Mouse (Mus musculus) cerebellum, adult 18-20 months (tissue): ENCODE data around the gene Acd.

Experiments
- DNase-seq, 2 experiments: peaks; one replicate each; pipeline ENCODE4 v3.0.0; 2021

Gene Acd

DNA sequence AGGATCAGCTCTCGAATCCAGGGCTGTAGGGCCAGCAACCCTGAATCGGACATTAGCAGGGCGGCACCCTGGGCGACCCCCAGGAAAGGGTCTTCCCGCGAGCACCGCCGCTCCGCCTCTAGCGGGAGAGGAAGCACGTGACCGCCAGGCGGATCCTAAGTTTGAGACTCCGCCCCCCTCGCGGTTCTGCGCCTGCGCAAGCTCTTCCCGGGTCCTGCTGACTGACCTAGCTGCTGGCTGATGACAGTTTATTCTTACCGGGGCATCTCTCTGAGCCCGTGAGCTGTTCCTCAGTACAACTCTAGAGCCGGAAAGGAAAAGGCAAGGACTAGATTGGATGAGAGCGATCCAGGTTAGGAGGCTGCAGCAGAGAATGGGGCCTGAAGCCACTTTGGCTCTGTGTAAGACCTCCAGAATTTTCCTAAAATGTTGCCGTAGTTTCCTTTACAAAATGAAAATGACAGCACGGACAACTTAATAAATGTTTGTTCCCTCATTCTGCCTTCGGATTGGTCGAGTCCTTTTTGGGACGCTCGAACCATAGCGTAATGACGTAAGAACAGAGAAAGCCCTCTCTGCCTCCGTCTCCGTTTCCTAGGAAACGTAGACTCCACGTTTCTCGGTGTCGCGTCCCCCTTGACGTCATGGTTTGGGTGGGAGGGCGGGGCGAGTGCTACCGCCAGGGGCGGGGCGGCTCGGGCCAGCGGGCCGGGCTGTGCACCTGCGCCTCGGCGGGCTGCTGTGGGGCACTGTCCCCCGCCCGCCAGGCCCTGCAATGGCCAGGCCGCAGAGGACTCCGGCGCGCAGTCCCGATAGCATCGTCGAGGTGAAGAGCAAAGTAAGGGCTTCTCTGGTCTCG is at the start of gene Acd, which contains the start of gene Pard6a:
Gene Acd, minus strand, starts transcription at position 137 of the 859 bp plus-strand sequence.
Gene Pard6a, plus strand, starts transcription at position 183 of the 859 bp plus-strand sequence.
- peak; percentile 95 to 97 for DNase-seq

- DNase-seq: peak; percentile 63 to 67
Observed at GRCm38 (mm10) chr8:105750606-105751005, 49.7 kb upstream of the Acd start.

DNA sequence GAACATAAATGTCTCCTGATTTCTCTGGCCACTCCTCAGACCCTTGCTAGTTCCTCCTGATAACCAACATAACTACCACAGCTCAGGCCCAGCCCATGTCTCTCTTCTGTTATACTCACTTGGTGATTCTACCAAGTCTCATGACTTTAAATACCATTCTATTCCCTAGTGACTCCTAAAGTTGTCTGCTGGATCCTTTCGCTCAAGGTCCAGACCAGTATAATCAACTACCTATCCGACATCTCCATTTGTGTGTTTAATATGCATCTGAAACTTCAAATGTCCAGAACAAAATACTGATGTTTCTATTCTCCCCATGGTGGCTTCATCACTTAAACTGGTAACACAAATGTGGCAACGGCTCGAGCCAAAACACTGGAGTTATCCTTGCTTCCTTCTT is 42.4 kb upstream of the Acd start:
- no peak for DNase-seq

GRCm38 (mm10) chr8:105739216-105739615 is 38.3 kb upstream of the Acd start:
- DNase-seq: peak in 1 of 2 experiments; percentile 12

DNA sequence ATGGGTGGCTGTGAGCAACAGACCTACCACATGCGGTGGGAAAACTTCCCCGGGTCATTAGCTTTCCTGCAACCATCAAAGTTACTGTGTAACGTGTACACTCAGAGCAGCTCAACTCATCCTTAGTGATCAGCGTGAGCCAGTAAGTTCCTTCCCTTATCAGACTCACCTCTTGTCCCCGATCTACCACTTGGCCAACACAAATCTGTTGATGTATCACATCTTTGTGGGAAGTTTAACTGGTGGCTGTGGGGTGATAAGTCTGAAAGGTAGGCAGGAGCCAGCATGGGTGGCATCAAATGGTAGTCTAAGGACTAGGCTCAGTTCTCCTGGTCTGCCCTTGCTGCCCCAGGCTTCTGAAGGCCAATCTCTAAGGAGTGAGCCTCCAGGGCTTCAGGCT is 31.3 kb upstream of the Acd start:
- no peak for DNase-seq

- DNase-seq: no peak
Observed at GRCm38 (mm10) chr8:105727397-105728124, 26.7 kb upstream of the Acd start.

DNA sequence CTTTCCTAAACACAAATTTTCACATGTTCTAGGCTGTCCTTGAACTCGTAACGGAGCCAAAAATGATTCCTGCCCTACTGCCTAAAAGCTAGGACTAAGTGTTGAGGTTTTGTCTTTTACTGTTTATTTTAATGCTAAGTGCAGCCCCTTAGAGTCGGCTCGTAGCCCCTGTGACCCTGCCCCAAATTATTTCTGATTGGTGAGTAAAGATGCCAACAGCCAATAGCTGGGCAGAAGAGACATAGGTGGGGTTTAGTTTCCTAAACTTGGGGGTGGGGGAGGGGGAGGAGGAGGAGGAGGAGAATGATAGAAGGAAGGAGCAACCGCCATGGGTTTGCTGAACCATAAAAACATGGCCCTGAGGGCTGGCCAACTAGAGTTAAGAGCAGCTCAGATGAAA is 24.8 kb upstream of the Acd start:
- DNase-seq: no peak

- DNase-seq: no peak
Observed at GRCm38 (mm10) chr8:105722861-105723260, 22.0 kb upstream of the Acd start.

GRCm38 (mm10) chr8:105719637-105720036 is 18.7 kb upstream of the Acd start:
- DNase-seq: no peak

GRCm38 (mm10) chr8:105716302-105716945 is 15.5 kb upstream of the Acd start:
- DNase-seq: no peak

DNA sequence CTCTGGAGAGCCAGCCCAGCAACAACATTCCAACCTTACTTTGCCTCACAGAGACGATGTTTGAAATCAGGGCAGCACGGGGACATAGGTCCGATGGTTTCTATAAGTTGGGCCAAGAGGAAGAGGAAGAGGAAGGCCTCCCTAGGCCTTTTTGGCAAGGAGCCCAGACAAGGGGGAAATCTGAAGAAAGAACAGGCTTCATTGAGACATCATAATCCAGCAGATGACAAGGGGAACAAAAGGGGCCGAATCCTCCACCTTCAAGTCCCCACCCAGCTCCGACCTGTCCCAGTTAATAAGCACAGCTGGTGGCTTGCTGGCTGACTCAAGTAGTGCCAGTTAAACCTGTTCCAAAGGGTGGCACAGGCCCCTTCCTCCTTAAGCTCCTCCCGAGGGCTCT is 14.1 kb upstream of the Acd start:
- no peak for DNase-seq

DNA sequence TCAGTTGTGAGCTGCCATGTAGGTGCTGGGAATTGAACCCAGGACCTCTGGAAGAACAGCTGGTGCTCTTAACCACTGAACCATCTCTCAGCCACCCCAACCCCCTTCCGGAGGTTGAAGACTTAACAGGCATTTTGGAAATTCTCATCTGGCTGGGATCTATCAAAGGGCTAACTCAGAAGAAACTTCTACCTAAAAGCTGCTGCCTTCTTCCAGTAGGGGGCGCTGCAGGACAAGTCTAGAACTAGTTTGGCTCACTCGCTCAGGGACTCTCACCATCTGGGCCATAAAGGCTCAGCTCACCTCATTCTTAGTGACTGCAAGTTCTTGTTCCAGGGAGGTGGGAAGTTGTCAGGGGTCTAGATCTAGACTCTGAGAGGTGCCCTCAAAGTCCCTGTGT is 13.2 kb upstream of the Acd start:
- DNase-seq: peak; percentile 87 to 91

- DNase-seq: no peak
Observed at GRCm38 (mm10) chr8:105712286-105712685, 11.4 kb upstream of the Acd start.

DNA sequence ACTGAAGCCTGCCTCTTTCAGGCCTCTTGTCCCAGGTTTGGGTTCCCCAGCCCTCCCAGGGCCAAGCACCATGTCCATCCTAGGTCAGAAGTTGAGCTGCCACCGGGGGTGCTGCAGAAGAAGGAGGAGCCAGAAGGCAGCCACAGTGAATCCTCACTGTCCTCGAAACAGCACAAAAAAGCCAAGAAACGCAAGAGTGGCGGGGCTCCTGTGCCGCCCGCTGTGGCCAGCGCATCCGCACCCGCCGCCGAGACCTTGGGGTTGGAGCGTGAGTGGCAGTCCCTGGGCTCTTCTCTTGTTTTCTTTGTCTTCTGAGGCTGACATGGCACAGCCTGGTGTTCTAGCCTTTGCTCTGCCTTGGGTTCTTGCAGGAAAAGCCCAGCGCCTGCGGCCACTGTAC is 8.4 kb upstream of the Acd start:
- DNase-seq: peak in 1 of 2 experiments; percentile 17

- peak in 1 of 2 experiments; percentile 29 for DNase-seq
Observed at GRCm38 (mm10) chr8:105708675-105709074, 7.8 kb upstream of the Acd start.

DNA sequence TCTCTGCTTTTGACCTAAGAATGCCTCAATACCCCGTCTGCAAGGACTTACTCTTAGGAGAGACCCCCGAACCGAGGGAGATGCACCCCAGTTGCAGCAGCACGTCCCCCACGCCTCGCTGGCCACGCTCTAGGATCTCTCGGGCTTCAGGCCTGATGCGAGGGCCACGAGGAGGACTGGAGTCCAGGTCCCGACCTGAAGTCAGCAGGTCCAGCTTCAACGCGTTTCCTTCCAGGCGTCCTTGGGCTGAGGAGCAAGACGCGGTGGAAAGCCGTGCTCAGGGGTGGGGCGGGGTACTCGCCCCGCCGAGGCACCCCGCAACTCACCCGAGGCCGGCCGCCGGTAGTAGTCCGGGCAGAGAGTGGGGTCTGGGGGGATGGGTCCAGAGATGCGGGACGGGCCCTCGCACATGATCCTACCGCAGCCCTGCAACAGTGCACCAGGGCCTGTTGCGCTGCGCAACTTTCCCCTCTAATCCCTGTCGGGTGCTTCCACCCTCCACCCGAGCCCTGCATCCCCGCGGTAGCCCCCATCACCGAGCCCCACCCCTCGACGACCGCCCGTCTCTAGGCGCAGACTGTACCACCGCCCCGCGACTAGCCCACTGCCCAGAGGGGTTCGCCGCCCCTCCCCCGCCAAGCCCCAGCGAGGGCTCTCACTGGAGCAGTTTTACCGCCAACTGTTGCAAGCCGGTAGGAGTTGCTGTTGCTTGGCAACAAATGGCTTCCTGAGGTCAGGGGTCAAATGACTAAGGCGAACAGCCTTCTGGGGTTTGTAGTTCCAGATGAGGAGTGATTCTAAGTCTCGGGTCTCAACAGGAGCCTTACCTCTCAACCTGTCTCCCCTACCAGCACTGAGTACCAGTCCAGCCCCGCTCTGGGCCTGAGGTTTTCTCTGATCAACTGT is 6.8 kb upstream of the Acd start, which contains the start of the genes 4933405L10Rik and Enkd1:
Gene 4933405L10Rik, plus strand, starts transcription at position 158 of the 906 bp plus-strand sequence.
Gene Enkd1, minus strand, starts transcription at position 713 of the 906 bp plus-strand sequence.
- peak; percentile 82 to 91 for DNase-seq

GRCm38 (mm10) chr8:105706426-105706825 is 5.5 kb upstream of the Acd start:
- peak; percentile 37 to 38 for DNase-seq

DNA sequence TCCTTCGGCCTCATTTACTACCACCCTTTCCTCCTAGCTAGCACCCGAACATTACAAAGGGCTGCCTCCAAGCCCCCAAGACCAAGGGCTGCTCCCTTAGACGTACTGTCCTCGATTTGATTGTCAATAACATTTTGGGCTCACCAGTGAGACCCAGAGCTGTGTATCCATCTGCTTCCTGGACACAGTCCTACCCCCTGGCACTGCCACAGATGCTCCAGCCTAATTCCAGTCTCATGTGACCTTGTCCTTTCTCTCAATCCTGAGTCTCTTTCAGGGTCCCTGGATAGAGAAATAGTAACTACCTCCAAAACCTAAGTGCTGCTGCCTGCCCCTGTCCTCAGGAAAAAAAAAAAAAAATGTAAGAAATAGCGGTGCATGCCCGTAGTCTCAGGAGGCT is 4.1 kb upstream of the Acd start:
- DNase-seq: peak; percentile 85 to 89

- peak; percentile 40 to 64 for DNase-seq
Observed at GRCm38 (mm10) chr8:105704146-105704812, 3.4 kb upstream of the Acd start.

DNA sequence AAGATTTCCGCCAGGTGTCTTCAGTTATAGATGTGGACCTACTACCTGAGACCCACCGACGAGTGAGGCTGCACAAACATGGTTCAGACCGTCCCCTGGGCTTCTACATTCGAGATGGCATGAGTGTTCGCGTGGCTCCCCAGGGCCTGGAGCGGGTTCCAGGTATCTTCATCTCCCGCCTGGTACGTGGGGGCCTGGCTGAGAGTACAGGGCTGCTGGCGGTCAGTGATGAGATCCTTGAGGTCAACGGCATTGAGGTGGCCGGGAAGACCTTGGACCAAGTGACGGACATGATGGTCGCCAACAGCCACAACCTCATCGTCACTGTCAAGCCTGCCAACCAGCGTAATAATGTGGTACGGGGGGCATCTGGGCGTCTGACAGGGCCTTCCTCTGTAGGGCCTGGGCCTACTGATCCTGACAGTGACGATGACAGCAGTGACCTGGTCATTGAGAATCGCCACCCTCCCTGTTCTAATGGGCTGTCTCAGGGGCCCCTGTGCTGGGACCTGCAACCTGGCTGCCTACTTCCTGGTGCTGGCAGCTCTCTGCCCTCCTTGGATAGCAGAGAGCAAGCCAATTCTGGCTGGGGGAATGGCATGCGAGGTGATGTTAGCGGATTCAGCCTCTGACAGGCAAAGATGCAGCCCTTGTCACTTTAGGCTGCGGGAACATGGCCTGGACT is 2.0 kb upstream of the Acd start:
- DNase-seq: peak; percentile 50 to 57

GRCm38 (mm10) chr8:105702001-105702401 is 1.1 kb upstream of the Acd start:
- peak; percentile 37 to 57 for DNase-seq
